Mouse (Mus musculus) hindbrain, postnatal 0 days (tissue): ENCODE results near the gene Gnat1. TPM values are rescaled to one million over a fixed set of nuclear protein-coding genes. Genes with fewer than 3 reads are reported as not detected.
A peak's percentile ranks its signal among the peaks of the same experiment; 100 is the strongest.

Source experiments
- ATAC-seq: fragments of 200-750 bp; cut with Nextera tagmentation; 2 replicates; pipeline ENCODE4 v1.8.0; 2017; ENCODE audit warnings: mild to moderate bottlenecking, moderate TSS enrichment, moderate library complexity
- DNase-seq: peaks from one replicate; pipeline ENCODE4 v3.0.0-alpha.2; 2015; ENCODE audit warnings: low spot score
- H3K27ac ChIP-seq: fragments of 300-500 bp; sonication (generic); 2 replicates; pipeline ENCODE4 v1.5.1; 2014; ENCODE audit warnings: mild to moderate bottlenecking
- H3K27me3 ChIP-seq: fragments of 300-500 bp; sonication (generic); 2 replicates; pipeline ENCODE4 v1.6.1; 2014; ENCODE audit warnings: low read length, mixed read lengths; ENCODE audit not compliant: insufficient read depth
- H3K36me3 ChIP-seq: fragments of 300-500 bp; sonication (generic); 2 replicates; pipeline ENCODE4 v1.6.1; 2014; ENCODE audit warnings: low read length, mixed read lengths; ENCODE audit not compliant: insufficient read depth
- H3K4me1 ChIP-seq: fragments of 300-500 bp; sonication (generic); 2 replicates; pipeline ENCODE4 v1.6.1; 2014; ENCODE audit warnings: antibody characterized with exemption, low read length, mixed read lengths; ENCODE audit not compliant: insufficient read depth
- H3K4me2 ChIP-seq: fragments of 300-500 bp; sonication (generic); 2 replicates; pipeline ENCODE4 v1.6.1; 2014; ENCODE audit warnings: low read depth, mild to moderate bottlenecking, low read length, moderate library complexity, mixed read lengths
- H3K4me3 ChIP-seq: fragments of 300-500 bp; sonication (generic); 2 replicates; pipeline ENCODE4 v1.5.1; 2014; ENCODE audit warnings: low read length
- H3K9ac ChIP-seq: fragments of 300-500 bp; sonication (generic); replicated peaks from 2 replicates; pipeline ENCODE4 v1.6.1; 2014; ENCODE audit warnings: mild to moderate bottlenecking, low read length, moderate library complexity, mixed read lengths
- H3K9me3 ChIP-seq: fragments of 300-500 bp; sonication (generic); 2 replicates; pipeline ENCODE4 v1.6.1; 2016; ENCODE audit warnings: low read length, mixed read lengths
- CTCF ChIP-seq: IDR thresholded peaks from 2 replicates; pipeline ENCODE4 v1.5.1; 2016; ENCODE audit warnings: antibody characterized with exemption, control low read depth, low read depth
- WGBS: fragments of 180-500 bp; shearing (Covaris S2); extraction: QIAGEN DNeasy Blood & Tissue Kit; methylation state at CpG from one replicate; pipeline ENCODE4 v1.1.7; 2014; 5-methylcytosine and 5-hydroxymethylcytosine counted together
- polyA plus RNA-seq: library from polyadenylated mRNA; unstranded; fragments of >200 nt; fragmentation: Nextera tagmentation; extraction: Ambion mirVana; gene quantifications from 2 replicates; pipeline ENCODE4 v1.2.1, GENCODE M21; 2015
- total RNA-seq: library from RNA; depleted of rRNA; stranded (reverse); fragments of >200 nt; gene quantifications from 2 replicates; pipeline ENCODE4 v1.2.3, GENCODE M21; 2014

Gene Gnat1
- total and polyA plus RNA-seq, 2 experiments from 2014 or later, result 0.52 to 2.7 TPM

- H3K4me3 ChIP-seq, result peak overlapping the region; percentile 56
- H3K4me1 ChIP-seq, result peaks cover 5% of the 10 kb centered on the region
- peak overlapping the region; percentile 70 for H3K9ac ChIP-seq
- H3K27me3 ChIP-seq, result no peaks in the 10 kb centered on the region
- no peaks in the 10 kb centered on the region for H3K9me3 ChIP-seq
- no peak for TF ChIP-seq CTCF
- WGBS, result 7% methylated on average over 21 of the region's 21 CpGs
- H3K36me3 ChIP-seq, result no peaks in the 10 kb centered on the region
- ATAC-seq (no peak), DNase-seq (no peak)
- H3K27ac ChIP-seq, result peak overlapping the region; percentile 72; the same call in 1 of the 2 replicates
- peak overlapping the region; percentile 82 for H3K4me2 ChIP-seq
Observed at GRCm38 (mm10) chr9:107708439-107709095, 29.1 kb upstream of the Gnat1 start.

GRCm38 (mm10) chr9:107707701-107708438 is 28.4 kb upstream of the Gnat1 start:
- Histone ChIP-seq H3K9ac (peak overlapping the region; percentile 70), H3K27ac (peak overlapping the region; percentile 65), H3K4me2 (peak overlapping the region; percentile 82), H3K27me3 (no peaks in the 10 kb centered on the region), H3K4me1 (peaks cover 8% of the 10 kb centered on the region), H3K36me3 (no peaks in the 10 kb centered on the region), H3K9me3 (no peaks in the 10 kb centered on the region), H3K4me3 (peak overlapping the region; percentile 56)
- 2% methylated on average over 17 of the region's 17 CpGs for WGBS
- DNase-seq, result no peak
- peak; percentile 13 for ATAC-seq
- TF ChIP-seq CTCF, result no peak

- Histone ChIP-seq H3K27ac (no peak overlapping the region; the same call in 1 of the 2 replicates), H3K9me3 (no peaks in the 10 kb centered on the region), H3K36me3 (no peaks in the 10 kb centered on the region), H3K9ac (peak overlapping the region; percentile 70), H3K4me3 (peak overlapping the region; percentile 56), H3K4me1 (peaks cover 13% of the 10 kb centered on the region), H3K27me3 (no peaks in the 10 kb centered on the region), H3K4me2 (peak overlapping the region; percentile 82)
- WGBS, result 7% methylated on average over 14 of the region's 14 CpGs
- ATAC-seq (no peak), DNase-seq (no peak)
- TF ChIP-seq CTCF, result no peak
Observed at GRCm38 (mm10) chr9:107706781-107707211, 27.3 kb upstream of the Gnat1 start.

DNA sequence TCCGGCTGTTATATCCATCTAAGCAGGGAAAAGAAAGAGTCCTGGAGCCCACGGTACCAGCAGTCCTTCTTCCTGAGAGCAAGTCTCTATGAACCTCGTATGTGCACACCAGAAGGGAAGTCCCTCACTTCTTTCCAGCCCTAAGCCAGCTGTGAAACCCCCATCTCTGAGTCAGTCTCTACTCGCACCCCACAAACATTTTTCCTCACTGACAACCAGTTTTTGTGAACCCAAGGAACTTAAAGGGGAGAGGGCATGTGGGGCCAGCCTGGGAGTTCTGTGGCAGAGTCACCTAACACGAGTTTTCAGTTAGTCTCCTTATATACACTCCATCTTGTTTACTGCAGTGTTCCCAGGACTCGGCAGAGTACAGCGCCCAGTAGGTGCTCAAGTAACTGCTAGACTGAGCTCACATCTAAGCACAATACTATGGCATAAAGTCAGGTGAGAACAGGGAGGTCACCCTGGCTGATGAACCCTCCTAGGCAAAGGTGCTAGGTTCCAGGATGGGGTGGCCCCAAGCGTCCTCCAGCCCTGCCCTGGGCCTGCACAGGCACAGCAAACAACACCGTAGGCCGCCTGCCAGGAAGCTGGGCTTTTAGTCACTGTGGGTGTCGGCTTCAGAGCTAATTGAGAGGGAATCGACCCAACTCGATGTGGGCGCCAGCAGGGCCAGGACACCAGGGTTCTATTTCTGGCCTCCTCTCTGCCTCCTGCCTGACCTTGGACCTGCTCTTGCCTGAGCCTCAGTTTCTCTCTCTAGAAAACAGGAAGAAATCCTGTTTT is 24.0 kb upstream of the Gnat1 start:
- no peaks in the 10 kb centered on the region for H3K9me3 ChIP-seq
- peaks cover 43% of the 10 kb centered on the region for H3K4me1 ChIP-seq
- H3K9ac ChIP-seq, result no peak overlapping the region
- 51% methylated on average over 14 of the region's 14 CpGs for WGBS
- H3K27ac ChIP-seq, result peak overlapping the region; percentile 38; the same call in 1 of the 2 replicates
- no peaks in the 10 kb centered on the region for H3K36me3 ChIP-seq
- H3K4me2 ChIP-seq, result no peak overlapping the region
- no peak for DNase-seq
- no peaks in the 10 kb centered on the region for H3K27me3 ChIP-seq
- H3K4me3 ChIP-seq, result no peak overlapping the region
- ATAC-seq, result no peak
- no peak for TF ChIP-seq CTCF

GRCm38 (mm10) chr9:107702606-107703185 is 23.2 kb upstream of the Gnat1 start:
- Histone ChIP-seq H3K4me2 (no peak overlapping the region), H3K4me1 (peaks cover 47% of the 10 kb centered on the region), H3K36me3 (no peaks in the 10 kb centered on the region), H3K27me3 (no peaks in the 10 kb centered on the region), H3K9ac (no peak overlapping the region), H3K9me3 (no peaks in the 10 kb centered on the region), H3K4me3 (no peak overlapping the region), H3K27ac (peak overlapping the region; percentile 38; the same call in 1 of the 2 replicates)
- no peak for TF ChIP-seq CTCF
- DNase-seq, result peak; percentile 62
- ATAC-seq, result peak; percentile 21; the same call in 1 of the 2 replicates
- WGBS, result 50% methylated on average over 3 of the region's 3 CpGs

GRCm38 (mm10) chr9:107701594-107701993 is 22.1 kb upstream of the Gnat1 start:
- no peak for TF ChIP-seq CTCF
- no peak overlapping the region for H3K4me3 ChIP-seq
- H3K36me3 ChIP-seq, result no peaks in the 10 kb centered on the region
- H3K27me3 ChIP-seq, result no peaks in the 10 kb centered on the region
- ATAC-seq, result peak; percentile 58
- H3K4me1 ChIP-seq, result peaks cover 47% of the 10 kb centered on the region
- no peak overlapping the region for H3K9ac ChIP-seq
- H3K9me3 ChIP-seq, result no peaks in the 10 kb centered on the region
- H3K4me2 ChIP-seq, result no peak overlapping the region
- peak overlapping the region; percentile 57; the same call in 1 of the 2 replicates for H3K27ac ChIP-seq
- peak; percentile 90 for DNase-seq
- WGBS, result 34% methylated on average over 12 of the region's 12 CpGs
